Mouse (Mus musculus): ENCODE data around the gene C1qc. TPM values are rescaled to one million over a fixed set of nuclear protein-coding genes. Genes with fewer than 3 reads are reported as not detected.

Gene C1qc
- polyA plus RNA-seq, 1 experiment from 2014 or later: 37.5 TPM

DNA sequence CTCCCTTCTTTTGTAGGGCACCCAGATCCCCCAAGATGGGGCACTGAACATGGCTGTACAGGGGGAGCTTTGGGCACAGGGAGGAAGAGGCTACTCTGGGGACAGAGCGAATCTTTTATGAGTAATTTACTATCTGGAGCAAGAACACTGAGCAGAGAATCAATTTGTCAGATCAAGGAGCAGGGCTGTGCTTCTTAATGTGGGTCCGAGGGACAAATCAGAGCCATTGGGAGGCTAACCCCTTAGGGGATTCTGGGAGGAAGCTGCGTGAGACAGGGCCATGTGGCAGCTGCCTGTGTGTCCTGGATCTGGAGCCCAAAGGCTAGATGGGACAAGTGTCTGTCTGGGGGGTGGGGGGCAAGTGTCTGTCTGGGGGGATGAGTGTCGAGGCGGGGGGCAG, 27.3 kb downstream of the C1qc start:
- H3K27ac ChIP-seq: no peak overlapping the region
- ATAC-seq (ENCODE audit: insufficient read depth, low FRiP score, low read depth): no peak
- no peak overlapping the region for H3K4me2 ChIP-seq
- H3K27me3 ChIP-seq (replicated peaks): no peaks in the 10 kb centered on the region
- no peaks in the 10 kb centered on the region for H3K9me3 ChIP-seq
- H3K36me3 ChIP-seq: no peaks in the 10 kb centered on the region
- 64% methylated on average over 5 of the region's 5 CpGs for WGBS
- peaks cover 17% of the 10 kb centered on the region for H3K4me1 ChIP-seq
- no peak overlapping the region for H3K9ac ChIP-seq
- H3K4me3 ChIP-seq (replicated peaks): no peak overlapping the region

DNA sequence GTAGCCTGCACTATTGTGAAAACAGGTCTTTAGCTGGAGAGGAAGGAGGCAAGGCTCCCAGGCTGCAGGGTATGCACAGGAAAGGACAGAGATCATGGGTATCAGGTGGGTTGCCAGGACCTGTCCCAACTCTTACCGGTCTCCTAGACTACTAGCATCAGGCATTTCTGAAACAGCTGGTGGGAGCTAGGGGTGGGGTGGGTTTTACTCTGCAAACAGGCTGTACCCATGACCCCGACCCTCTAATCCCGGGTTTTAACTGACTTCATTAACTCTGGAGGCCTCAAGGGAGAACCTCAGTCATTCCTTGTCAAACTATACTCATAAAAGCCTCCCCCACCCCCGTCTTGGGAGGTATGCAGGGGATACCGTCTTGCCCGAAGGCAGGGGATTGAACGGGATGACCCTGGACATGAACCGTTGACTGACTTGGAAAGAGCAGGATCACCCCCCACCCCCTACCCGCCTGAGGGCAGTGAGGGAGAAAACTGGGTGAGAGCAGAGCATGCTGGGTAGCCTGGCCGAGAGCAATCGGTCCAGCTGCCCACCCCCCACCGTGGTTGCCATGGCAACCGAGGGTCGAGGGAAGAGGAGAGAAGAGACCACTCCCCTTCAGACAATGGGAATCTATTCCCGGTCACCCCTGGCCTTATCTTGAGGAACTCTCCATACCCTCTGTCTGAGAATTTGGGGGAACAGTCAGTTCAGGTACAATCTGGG, 28.0 kb downstream of the C1qc start:
- Histone ChIP-seq H3K36me3 (no peaks in the 10 kb centered on the region), H3K4me3 (replicated peaks) (no peak overlapping the region), H3K9ac (no peak overlapping the region), H3K4me1 (peaks cover 17% of the 10 kb centered on the region), H3K27ac (no peak overlapping the region), H3K27me3 (replicated peaks) (no peaks in the 10 kb centered on the region), H3K4me2 (no peak overlapping the region), H3K9me3 (no peaks in the 10 kb centered on the region)
- 9% methylated on average over 14 of the region's 15 CpGs for WGBS
- ATAC-seq (ENCODE audit: insufficient read depth, low FRiP score, low read depth): no peak

DNA sequence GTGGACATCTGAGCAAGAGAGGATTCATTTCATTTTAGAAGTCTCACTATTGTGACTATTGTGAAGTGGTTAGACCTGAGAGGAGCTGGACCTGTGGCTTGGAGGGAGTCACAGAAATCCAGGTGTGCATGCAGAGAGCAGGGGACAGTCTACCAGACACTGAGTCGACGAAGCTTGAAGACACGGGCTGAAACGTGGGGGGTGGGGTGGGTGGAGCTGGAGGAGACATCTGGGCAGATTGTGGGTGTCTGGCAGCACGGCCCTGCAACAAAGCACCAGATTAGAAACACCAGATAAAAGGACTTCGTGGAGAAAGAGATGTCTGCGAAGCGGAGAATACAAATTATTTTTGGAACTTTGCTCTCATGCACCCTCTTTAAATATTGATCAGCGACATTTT, 29.3 kb downstream of the C1qc start:
- no peak overlapping the region for H3K27ac ChIP-seq
- H3K36me3 ChIP-seq: no peaks in the 10 kb centered on the region
- H3K27me3 ChIP-seq (replicated peaks): no peaks in the 10 kb centered on the region
- ATAC-seq (ENCODE audit: insufficient read depth, low FRiP score, low read depth): no peak
- H3K4me1 ChIP-seq: peaks cover 17% of the 10 kb centered on the region
- H3K9ac ChIP-seq: no peak overlapping the region
- H3K9me3 ChIP-seq: no peaks in the 10 kb centered on the region
- H3K4me2 ChIP-seq: no peak overlapping the region
- 52% methylated on average over 9 of the region's 9 CpGs for WGBS
- H3K4me3 ChIP-seq (replicated peaks): no peak overlapping the region

DNA sequence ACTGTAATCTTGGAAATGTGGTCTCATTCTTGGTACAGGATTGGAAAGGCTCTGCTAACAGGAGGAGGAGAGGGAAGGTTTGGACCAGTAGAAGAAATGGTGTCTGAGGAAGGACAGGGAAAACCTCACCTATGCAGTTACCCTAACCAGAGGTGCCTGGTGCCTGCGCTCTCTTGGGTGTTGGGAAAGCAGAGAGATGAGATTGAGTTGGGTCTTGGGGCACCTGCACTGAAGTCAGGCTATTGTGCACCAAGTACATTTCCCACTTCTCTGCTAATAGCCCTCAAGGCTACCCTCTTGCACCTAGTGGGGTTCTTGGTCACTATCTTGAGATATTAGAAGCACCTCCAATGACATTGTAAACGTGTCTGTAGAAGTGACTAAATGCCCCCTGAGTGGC, 30.5 kb downstream of the C1qc start:
- no peak overlapping the region for H3K27ac ChIP-seq
- 72% methylated on average over 2 of the region's 2 CpGs for WGBS
- no peak overlapping the region; the same call in 1 of the 2 replicates for H3K4me2 ChIP-seq
- H3K36me3 ChIP-seq: no peaks in the 10 kb centered on the region
- H3K9me3 ChIP-seq: no peaks in the 10 kb centered on the region
- no peaks in the 10 kb centered on the region for H3K27me3 ChIP-seq (replicated peaks)
- peaks cover 14% of the 10 kb centered on the region for H3K4me1 ChIP-seq
- no peak overlapping the region for H3K4me3 ChIP-seq (replicated peaks)
- H3K9ac ChIP-seq: no peak overlapping the region
- ATAC-seq (ENCODE audit: insufficient read depth, low FRiP score, low read depth): no peak

DNA sequence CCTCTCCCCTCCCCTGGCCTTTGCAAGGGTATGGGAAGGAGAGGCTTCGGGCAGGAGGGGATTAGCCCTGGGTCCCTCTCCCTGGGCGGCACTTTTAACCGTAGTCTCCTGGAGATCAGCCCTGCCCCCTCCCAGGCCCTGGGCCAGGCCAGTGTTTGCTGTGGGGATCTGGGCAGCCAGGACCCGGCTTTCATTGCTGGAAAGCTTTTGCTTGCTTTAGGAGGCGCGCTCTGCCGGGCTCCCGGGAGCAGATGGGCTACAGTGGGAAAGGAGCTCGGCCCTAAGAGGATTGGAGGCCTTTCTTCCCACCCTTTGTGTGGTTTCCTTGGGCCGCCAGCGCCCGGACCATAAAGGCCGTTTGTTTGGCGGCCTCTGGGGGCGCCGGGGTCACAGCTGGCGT, 31.1 kb downstream of the C1qc start:
- ATAC-seq (ENCODE audit: insufficient read depth, low FRiP score, low read depth): no peak
- 7% methylated on average over 17 of the region's 17 CpGs for WGBS
- no peak overlapping the region for H3K9ac ChIP-seq

DNA sequence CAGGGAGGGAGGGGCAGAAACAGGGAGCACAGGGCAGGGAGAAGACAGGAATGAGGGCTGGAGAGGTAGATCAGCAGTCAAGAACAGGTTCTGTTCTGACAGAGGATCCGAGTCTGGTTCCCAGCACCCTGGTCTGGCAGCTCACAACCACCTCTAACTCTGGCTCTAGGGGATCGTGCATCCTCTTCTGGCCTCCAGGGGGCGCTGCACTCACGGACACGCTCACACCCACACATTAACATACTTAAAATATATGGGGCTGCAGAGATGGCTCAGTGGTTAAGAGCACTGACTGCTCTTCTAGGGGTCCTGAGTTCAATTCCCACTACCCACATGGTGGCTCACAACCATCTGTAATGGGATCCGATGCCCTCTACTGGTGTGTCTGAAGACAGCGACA, 32.8 kb downstream of the C1qc start:
- Histone ChIP-seq H3K4me3 (replicated peaks) (no peak overlapping the region), H3K9ac (no peak overlapping the region), H3K4me1 (peaks cover 14% of the 10 kb centered on the region), H3K4me2 (no peak overlapping the region), H3K27ac (no peak overlapping the region), H3K36me3 (no peaks in the 10 kb centered on the region), H3K27me3 (replicated peaks) (no peaks in the 10 kb centered on the region), H3K9me3 (no peaks in the 10 kb centered on the region)
- WGBS: 92% methylated on average over 7 of the region's 7 CpGs
- no peak for ATAC-seq (ENCODE audit: insufficient read depth, low FRiP score, low read depth)

More for the DNA sequence above, 31.1 kb downstream of the C1qc start:
- Histone ChIP-seq H3K4me2 (peak overlapping the region; percentile 27), H3K4me1 (peaks cover 14% of the 10 kb centered on the region), H3K36me3 (no peaks in the 10 kb centered on the region), H3K4me3 (replicated peaks) (no peak overlapping the region), H3K27me3 (replicated peaks) (no peaks in the 10 kb centered on the region), H3K9me3 (no peaks in the 10 kb centered on the region), H3K27ac (no peak overlapping the region)

DNA sequence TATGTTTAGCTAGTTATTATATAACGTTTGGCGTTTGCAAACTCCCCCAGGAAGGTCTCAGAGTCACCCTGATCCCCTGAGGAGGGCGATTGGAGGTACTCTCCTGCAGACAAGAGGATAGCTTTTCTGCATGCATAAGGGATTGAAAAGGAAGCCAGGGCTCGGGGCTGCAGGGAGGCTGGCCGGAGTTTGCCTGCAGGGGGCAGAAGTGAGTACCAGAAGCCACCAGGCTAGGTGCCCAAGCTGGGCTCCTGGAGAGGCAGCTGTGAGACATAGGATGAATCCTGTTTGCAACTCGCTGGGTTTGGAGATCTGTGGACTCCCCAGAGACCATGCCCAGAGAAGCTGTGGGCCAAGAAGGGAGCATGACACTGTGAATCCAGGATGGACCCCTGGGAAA, 37.8 kb downstream of the C1qc start:
- Histone ChIP-seq H3K27me3 (replicated peaks) (no peaks in the 10 kb centered on the region; the same call in 1 of the 2 replicates), H3K27ac (no peak overlapping the region), H3K9ac (no peak overlapping the region), H3K4me1 (no peaks in the 10 kb centered on the region), H3K4me3 (replicated peaks) (no peak overlapping the region), H3K9me3 (no peaks in the 10 kb centered on the region), H3K36me3 (no peaks in the 10 kb centered on the region), H3K4me2 (no peak overlapping the region)
- ATAC-seq (ENCODE audit: insufficient read depth, low FRiP score, low read depth): no peak
- WGBS: 38% methylated on average over 6 of the region's 6 CpGs

DNA sequence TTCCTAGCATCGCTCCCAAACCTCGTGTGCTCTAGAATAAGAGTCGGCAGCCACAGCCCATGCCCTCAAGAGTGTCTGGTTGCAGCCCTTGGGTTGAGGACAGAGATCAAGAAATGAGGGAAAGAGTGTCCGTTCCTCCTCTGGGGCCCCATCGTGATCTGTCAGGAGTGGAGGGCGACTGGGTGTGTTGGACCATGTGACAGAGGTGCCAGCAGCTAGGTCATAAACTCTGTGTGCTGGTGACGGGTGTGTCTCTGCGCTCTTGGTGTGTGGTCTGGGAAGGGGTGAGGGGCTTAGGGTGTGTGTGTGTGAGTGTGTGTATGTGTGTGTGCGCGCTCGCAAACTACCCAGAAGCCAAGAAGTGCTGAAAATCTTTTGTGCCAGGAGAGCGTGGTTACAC, 39.9 kb downstream of the C1qc start:
- no peaks in the 10 kb centered on the region for H3K9me3 ChIP-seq
- no peak overlapping the region for H3K4me3 ChIP-seq (replicated peaks)
- no peaks in the 10 kb centered on the region; the same call in 1 of the 2 replicates for H3K27me3 ChIP-seq (replicated peaks)
- 64% methylated on average over 12 of the region's 12 CpGs for WGBS
- H3K27ac ChIP-seq: no peak overlapping the region
- no peak overlapping the region for H3K9ac ChIP-seq
- H3K4me1 ChIP-seq: no peaks in the 10 kb centered on the region
- peak; percentile 19; the same call in 1 of the 2 replicates for ATAC-seq (ENCODE audit: insufficient read depth, low FRiP score, low read depth)
- H3K36me3 ChIP-seq: no peaks in the 10 kb centered on the region
- H3K4me2 ChIP-seq: no peak overlapping the region

DNA sequence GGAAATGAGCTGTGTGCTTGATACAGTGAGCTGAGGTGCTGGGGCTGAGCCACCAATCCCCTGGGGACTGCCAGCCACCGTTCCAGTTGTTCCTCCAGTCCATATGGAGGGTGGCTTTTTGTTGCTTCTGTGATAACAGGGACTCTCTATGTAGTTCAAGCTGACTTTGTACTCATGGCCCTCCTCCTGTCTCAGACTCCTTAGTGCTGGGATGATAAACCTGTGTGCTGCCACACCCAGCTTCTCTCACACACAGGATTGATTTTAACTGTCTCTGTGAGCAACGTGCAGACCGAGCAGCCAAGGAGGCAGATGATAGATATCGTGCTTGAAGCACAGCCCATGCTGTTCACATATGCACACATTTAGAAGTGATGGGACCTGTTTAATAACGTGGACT, 40.7 kb downstream of the C1qc start:
- peak overlapping the region; percentile 31; the same call in 1 of the 2 replicates for H3K27ac ChIP-seq
- 42% methylated on average over 5 of the region's 5 CpGs for WGBS
- H3K4me3 ChIP-seq (replicated peaks): no peak overlapping the region
- H3K4me2 ChIP-seq: no peak overlapping the region
- H3K4me1 ChIP-seq: no peaks in the 10 kb centered on the region
- no peak overlapping the region for H3K9ac ChIP-seq
- H3K27me3 ChIP-seq (replicated peaks): no peaks in the 10 kb centered on the region; the same call in 1 of the 2 replicates
- no peaks in the 10 kb centered on the region for H3K36me3 ChIP-seq
- ATAC-seq (ENCODE audit: insufficient read depth, low FRiP score, low read depth): peak; percentile 33; the same call in 1 of the 2 replicates
- H3K9me3 ChIP-seq: no peaks in the 10 kb centered on the region

DNA sequence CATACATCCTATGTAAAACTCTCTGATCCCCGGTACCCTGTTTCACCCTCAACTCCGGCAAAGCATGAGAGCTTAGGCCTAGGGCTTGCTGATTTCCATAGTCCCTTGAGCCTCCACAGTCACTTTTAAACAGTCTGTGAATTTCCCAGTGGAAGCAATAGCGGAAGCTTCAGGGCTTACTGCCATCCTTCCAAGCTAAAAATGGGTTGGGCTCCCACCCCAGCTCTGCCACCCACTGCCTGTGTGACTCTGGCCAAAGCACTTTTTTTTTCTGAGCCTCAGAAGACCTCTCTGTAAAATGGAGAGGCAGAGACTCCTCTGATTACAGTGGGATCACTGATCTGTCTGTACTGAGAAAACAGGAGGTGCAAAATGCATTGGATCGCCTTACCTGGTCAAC, 44.3 kb downstream of the C1qc start:
- Histone ChIP-seq H3K9me3 (no peaks in the 10 kb centered on the region), H3K27me3 (replicated peaks) (no peaks in the 10 kb centered on the region; the same call in 1 of the 2 replicates), H3K4me3 (replicated peaks) (no peak overlapping the region), H3K9ac (no peak overlapping the region), H3K36me3 (no peaks in the 10 kb centered on the region), H3K4me2 (no peak overlapping the region), H3K4me1 (no peaks in the 10 kb centered on the region), H3K27ac (no peak overlapping the region)
- ATAC-seq (ENCODE audit: insufficient read depth, low FRiP score, low read depth): no peak
- WGBS: 64% methylated on average over 4 of the region's 4 CpGs

DNA sequence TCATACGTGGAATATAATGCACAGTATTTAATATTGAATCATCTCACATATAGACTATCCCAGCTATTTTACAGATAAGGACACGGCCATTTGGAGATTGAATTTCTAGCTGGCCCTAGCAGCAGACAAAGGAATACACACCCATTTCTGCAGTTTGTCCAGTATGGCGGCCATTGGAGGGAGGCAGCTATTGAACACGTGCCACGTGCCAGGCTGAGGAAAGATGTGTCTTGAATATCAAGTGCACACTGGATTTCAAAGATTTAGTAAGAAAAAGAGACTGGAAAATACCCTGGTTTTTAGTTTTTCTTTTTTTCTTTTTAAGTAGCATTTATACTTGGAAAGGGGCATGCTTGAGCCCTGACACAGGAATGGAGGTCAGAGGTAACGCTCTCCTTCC, 45.7 kb downstream of the C1qc start:
- H3K4me3 ChIP-seq (replicated peaks): no peak overlapping the region
- 76% methylated on average over 6 of the region's 6 CpGs for WGBS
- no peaks in the 10 kb centered on the region for H3K4me1 ChIP-seq
- ATAC-seq (ENCODE audit: insufficient read depth, low FRiP score, low read depth): no peak
- no peaks in the 10 kb centered on the region for H3K9me3 ChIP-seq
- no peak overlapping the region for H3K27ac ChIP-seq
- H3K27me3 ChIP-seq (replicated peaks): no peaks in the 10 kb centered on the region
- no peak overlapping the region for H3K9ac ChIP-seq
- H3K36me3 ChIP-seq: no peaks in the 10 kb centered on the region
- H3K4me2 ChIP-seq: no peak overlapping the region

DNA sequence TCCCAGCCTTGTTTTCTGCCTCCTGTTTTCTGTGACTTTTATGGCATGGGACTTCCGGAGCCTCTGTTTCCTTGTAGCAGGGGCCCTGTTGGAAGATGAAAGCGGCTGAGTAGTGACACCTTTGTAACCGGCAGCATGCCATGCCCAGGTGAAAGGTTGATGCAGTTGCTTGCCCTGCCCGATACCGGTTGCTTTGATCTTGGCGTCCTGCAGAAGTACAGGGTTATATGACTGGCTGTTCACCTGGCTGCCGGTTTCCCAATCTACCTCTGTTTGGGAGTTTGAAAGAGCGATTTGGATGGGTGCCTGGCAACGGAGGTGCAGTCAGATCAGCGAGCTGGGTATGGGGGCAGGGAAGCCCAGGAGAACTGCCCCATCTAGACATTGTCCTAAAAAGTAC, 50.1 kb downstream of the C1qc start:
- Histone ChIP-seq H3K9me3 (no peaks in the 10 kb centered on the region), H3K36me3 (no peaks in the 10 kb centered on the region), H3K27me3 (replicated peaks) (no peaks in the 10 kb centered on the region), H3K4me2 (no peak overlapping the region), H3K27ac (no peak overlapping the region), H3K9ac (0 out of 2 replicates have a peak overlapping the region, but pooled peaks have one; percentile 1), H3K4me1 (no peaks in the 10 kb centered on the region), H3K4me3 (replicated peaks) (no peak overlapping the region)
- 64% methylated on average over 10 of the region's 10 CpGs for WGBS
- ATAC-seq (ENCODE audit: insufficient read depth, low FRiP score, low read depth): no peak
